Mouse (Mus musculus): ENCODE measurements around the gene Vpreb2.
"Not testable (repeated sequence)": the region's sequence is repeated elsewhere in the genome, so short reads cannot be mapped to it uniquely, and the experiment has no call there.

The Vpreb2 gene

DNA sequence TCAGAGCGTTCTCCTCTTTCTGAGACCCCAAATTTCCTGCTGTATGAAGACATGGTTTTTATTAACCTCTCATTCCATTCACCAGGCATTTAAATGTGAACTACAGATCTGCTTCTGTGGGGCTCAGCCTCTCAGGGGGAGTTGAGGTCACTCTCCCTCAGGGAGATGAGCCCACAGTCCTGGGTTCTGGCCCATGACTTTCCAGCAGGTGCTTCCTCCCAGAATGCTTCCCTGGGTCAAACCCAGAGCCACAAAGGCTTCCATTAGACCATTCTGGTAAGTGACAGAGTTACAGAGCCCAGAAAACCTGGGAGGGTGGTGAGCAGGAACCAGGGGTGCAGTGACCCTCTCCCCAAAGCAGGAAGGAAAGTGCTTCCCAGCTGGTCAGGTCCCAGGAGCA, at the start of gene Vpreb2:
Vpreb2 (plus strand) TSS at position 301 of the 400 bp plus-strand sequence.
- DNase-seq, result no peak

DNA sequence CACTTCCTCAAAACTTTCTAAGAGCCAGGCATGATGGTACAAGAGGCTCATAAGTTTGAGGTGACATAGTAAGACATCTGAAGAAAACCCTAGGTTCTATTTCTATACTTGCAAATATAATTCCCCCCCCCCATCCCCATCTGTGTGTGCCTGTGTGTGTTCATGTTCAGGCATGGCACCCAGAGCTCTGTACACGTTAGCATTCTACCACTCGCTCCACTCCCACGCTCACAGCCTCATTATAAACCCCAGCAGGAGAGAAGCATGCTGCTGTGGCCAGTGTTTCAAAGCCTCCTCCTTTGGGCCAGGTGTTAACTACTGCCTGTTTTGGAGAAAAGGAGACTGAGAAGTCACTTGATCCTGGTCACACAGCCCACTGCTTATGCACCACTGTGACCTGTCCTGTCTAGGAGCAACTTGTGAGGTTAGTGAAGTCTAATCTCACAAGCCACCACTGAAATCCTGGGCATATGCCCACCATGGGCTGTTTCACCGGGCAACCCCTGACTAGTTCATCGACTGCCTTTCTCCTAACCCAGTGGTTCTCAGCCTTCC, 48.2 kb upstream of the Vpreb2 start:
- DNase-seq, result no peak

DNA sequence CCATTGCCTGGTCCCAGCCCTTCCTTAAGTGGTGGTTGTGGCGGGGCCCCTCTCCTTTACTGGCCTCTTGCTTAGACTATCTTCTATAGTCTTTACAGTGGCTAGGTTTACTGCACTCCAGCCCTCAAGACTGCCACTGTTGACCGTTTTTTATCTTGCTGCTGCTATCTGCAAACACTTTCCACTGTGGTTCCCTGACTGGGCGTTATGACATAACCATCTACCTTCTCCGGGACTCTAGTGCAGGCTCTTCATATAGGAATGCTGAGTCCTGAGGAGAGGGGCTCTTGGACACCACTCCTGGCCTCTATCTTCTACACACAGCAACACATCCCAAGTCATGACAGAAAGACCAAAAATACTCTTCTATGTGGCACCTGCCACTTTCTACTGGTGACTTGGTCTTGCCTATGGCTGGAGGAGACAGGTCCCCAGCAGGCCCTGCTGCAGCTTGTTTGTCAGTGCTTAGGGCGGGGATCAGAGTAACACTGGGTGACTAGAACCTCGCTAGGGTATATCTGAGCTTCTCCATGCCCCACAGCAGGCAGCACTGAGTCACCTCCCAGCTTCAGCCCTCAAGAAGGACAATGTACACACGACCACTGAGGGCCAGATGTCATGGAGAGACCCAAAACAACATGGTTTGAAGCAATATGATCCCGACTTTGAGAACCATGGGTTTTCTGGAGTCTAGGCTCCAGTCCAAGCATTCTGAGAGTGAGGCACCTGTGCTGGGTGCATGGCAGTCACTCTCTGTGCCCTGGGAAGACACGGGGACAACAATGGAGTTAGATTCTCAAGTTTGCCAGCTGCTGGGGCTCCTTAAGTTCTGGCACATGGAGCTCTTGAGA, 46.4 kb upstream of the Vpreb2 start:
- no peak for DNase-seq

DNA sequence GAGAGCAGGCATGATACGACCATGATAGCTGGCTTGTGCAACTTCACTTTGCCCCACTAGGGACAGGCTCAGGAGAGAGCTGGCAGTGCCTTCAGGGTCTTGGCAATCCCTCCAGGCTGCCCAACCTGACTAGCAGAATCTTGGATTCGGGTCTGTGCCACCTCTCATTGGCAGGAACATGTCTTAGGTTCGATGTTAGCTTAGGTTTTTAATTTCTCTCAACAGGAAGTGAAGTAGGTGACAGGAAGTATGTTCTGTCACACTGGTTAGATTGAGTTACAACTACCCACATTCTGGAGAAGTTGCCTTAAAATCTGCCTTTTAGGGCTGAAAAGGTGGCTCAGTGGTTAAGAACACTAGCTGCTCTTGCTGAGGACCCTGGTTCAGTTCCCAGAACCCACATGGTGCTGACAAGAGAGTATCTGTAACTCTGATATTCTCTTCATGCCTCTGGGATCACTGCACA, 45.8 kb upstream of the Vpreb2 start:
- no peak for DNase-seq

- DNase-seq, result no peak
Observed at GRCm38 (mm10) chr16:17936776-17937175, 43.5 kb upstream of the Vpreb2 start.

- no peak for DNase-seq
Observed at GRCm38 (mm10) chr16:17938187-17938586, 42.0 kb upstream of the Vpreb2 start.

DNA sequence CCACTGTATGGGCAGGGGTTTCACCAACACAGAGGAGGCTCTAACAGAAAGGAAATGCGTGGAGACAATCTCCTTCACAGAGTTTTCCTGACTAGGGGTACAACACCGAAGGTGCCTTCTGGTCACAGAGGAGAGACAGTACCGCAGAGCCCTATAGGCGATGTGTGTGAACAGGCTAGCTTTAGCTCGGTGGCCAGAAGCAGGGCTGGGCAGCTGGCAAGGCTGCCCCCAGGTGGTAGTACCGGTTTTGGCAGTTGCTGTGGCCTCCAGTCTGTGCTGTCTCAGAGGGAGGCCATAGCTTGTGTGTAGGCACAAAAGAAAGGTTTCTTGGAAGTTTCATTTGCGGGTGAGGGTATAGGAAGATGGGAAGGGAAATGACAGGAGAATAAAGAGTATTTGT, 41.4 kb upstream of the Vpreb2 start:
- DNase-seq, result peak; percentile 79 to 80

GRCm38 (mm10) chr16:17939255-17939751, 40.9 kb upstream of the Vpreb2 start:
- DNase-seq, result no peak

DNA sequence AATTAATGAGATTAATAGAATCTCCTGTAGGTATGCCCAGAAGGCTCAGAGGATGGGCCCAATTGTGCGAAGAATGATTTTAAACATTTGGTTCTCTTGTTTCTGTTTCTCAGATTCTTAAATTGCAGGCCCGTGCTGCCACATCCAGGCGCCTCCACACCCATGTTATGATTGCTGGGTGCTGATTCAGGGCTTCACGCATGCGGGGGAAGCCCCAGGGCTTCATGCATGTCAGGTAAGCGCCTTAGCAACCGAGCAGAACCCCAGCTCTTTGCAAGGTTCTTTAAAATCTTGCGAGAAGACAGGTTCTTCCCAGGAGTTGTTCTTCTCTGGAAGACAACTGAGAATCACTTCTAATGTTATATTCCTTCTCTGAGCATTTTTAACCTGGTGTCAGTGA, 36.8 kb upstream of the Vpreb2 start:
- DNase-seq, result no peak

DNA sequence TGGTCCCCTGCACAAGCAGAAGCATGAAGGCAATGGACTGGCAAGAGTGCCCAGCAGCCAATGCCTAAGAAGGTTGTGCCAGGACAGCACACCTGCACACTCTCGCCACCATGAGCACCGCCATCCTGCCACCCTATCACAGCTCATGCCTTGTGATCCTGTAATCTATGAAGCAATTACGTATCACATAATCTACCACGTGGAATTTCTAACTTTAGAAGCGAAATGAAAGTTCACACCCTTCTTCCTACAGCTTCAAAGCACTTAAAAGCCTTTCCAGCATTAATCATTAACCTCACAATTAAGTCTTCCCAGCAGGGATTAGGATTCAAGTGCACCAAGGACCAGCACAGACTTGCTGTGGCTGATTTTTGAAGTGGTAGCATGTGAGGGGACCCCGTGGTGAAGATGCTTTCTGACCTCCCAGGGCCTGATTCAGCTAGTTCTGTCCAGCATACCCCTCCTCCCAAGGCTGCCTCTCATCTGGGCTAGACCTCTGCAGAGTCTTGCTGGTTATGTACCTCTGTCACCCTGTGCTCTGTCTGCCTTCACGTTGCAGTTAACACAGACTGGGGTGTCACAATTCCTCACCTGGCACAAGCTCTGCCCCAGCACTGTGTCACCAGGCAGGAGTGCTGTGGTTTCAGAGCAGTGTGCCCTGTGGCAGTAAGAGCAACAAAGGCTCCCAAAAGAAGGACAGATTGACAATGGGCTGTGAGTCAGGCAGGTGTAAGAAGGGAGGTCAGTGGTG, 35.0 kb upstream of the Vpreb2 start:
- DNase-seq, result no peak

GRCm38 (mm10) chr16:17949421-17949877, 30.8 kb upstream of the Vpreb2 start:
- DNase-seq, result no peak

GRCm38 (mm10) chr16:17950068-17950467, 30.2 kb upstream of the Vpreb2 start:
- no peak for DNase-seq

- DNase-seq, result no peak
Observed at GRCm38 (mm10) chr16:17951618-17952017, 28.6 kb upstream of the Vpreb2 start.

DNA sequence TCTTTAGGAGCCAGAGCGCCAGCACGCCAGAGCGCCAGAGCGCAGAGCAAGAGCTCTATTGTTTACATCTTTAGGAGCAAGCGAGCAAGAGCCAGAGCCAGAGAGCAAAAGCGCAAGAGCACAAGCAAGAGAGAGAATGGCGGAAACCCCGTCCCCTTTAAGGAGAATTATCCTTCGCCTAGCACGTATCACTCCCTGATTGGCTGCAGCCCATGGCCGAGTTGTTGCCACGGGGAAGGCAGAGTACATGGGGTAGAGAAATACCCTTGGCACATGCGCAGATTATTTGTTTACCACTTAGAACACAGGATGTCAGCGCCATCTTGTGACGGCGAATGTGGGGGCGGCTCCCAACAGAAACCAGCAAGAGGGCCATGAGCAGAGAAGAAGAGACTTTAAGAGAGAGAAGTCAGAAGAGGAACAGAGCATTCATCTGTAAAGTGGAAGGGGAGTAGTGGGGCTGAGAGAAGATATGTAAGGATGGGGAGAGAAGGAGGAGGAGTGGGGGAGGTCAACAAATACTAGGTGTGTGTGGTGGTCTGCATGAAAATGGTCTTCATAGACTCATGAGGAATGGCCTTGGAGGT, 24.1 kb upstream of the Vpreb2 start:
- DNase-seq, result not testable (repeated sequence)

DNA sequence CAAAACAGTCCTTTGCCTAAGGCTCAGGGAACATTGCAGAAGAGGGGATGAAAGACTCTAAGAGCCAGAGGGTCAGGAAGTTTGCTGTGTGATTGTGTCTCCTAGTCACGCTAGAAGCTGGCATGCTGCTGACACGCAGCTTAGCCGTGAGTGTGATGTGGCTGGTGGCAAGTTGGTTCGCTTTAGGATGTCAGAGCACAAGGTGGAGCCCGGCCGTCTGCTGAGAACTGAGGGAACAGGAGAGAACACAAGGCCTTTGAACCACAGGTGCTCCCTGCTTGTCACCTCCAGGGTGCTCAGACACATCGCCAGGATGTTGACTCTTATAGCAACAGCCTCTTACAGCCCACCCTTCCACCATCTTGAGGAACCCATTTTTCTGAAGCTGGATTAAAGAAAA, 18.1 kb upstream of the Vpreb2 start:
- no peak for DNase-seq

DNA sequence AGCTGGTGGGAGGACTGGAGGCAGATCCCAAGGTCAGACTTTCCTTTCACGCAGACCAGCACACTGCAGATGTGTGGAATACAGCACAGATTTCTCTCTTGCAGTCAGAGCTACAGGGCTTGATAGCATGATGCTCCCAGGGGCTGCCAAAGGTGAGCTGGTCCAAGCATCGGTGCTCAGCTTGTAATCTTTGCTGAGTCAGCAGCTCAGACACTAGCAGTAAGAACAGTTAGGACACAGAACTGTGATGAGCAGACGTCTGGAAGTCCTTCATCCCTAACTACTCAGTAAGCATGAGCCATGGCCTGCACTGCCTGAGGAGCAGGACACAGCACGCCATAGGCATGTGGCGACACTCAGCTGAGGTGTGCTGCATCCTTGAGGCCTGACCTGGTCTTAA, 8.4 kb upstream of the Vpreb2 start:
- no peak for DNase-seq

- DNase-seq, result not testable (repeated sequence)
Observed at GRCm38 (mm10) chr16:17977840-17978239, 2.4 kb upstream of the Vpreb2 start.

DNA sequence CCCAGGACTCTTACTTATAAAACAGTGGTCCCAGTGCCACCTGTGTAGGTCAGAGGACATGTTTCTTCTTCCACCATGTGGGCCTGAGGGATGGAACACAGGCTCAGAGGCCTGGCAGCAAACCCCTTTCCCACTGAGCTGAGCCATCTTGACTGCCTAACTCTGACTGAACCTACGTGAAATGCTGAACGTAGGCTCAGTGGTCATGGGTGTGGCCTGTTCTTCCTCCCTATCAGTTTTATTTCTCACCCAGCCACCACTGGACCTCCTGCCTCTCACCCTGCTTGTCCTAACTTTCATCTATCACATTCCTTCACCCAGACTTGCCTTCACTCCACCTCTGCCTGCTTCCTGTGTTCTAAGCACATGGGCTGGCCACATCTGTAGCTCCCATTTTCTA, 3.0 kb downstream of the Vpreb2 start:
- no peak for DNase-seq

DNA sequence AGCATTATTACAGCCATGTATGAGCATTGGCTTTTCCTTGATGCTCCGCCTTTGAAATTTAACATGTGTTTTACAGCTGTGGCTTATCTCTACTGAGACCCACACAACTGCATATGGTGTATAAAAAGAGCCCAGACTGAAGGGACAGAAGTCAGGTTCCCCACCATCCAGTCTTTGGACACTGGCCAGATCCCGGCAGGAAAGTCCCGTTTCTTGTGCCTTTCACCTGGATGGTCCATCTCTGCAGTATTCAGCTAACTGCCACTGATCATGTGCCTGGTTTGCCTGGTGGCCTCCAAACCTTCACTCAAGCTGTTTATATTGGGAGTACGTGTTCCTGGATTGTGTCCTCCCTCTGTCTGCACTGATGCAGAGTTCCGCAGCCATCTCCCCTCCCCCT, 4.0 kb downstream of the Vpreb2 start:
- DNase-seq, result no peak

GRCm38 (mm10) chr16:17985078-17985477, 4.8 kb downstream of the Vpreb2 start:
- DNase-seq, result no peak

- peak; percentile 63 to 70 for DNase-seq
Observed at GRCm38 (mm10) chr16:17986456-17987132, 6.4 kb downstream of the Vpreb2 start.

GRCm38 (mm10) chr16:17987703-17988102, 7.5 kb downstream of the Vpreb2 start:
- DNase-seq, result no peak
